Mouse (Mus musculus) intestine, postnatal 0 days (tissue): Measurements from ENCODE around the gene Cdiptos. TPM values are rescaled to one million over a fixed set of nuclear protein-coding genes. Genes with fewer than 3 reads are reported as not detected.

Source experiments
- ATAC-seq: fragments of 200-750 bp; cut with Nextera tagmentation; 2 replicates; pipeline ENCODE4 v1.8.0; 2017; ENCODE audit warnings: mild to moderate bottlenecking, moderate TSS enrichment, moderate library complexity
- H3K27ac ChIP-seq: fragments of 300-500 bp; sonication (generic); 2 replicates; pipeline ENCODE4 v1.5.1; 2014; ENCODE audit warnings: mild to moderate bottlenecking, low read depth, low read length, moderate library complexity
- H3K27me3 ChIP-seq: fragments of 300-500 bp; sonication (generic); replicated peaks from 2 replicates; pipeline ENCODE4 v1.6.1; 2014; ENCODE audit warnings: low read length, mixed read lengths; ENCODE audit not compliant: control insufficient read depth, insufficient read depth
- H3K36me3 ChIP-seq: fragments of 300-500 bp; sonication (generic); 2 replicates; pipeline ENCODE4 v1.6.1; 2014; ENCODE audit warnings: mild to moderate bottlenecking, moderate library complexity; ENCODE audit not compliant: control insufficient read depth, insufficient read depth
- H3K4me1 ChIP-seq: fragments of 300-500 bp; sonication (generic); replicated peaks from 2 replicates; pipeline ENCODE4 v1.6.1; 2014; ENCODE audit warnings: antibody characterized with exemption, low read length, mixed read lengths; ENCODE audit not compliant: control insufficient read depth, insufficient read depth
- H3K4me2 ChIP-seq: fragments of 300-500 bp; sonication (generic); replicated peaks from 2 replicates; pipeline ENCODE4 v1.6.1; 2014; ENCODE audit warnings: low read depth, mild to moderate bottlenecking, moderate library complexity
- H3K4me3 ChIP-seq: fragments of 300-500 bp; sonication (generic); 2 replicates; pipeline ENCODE4 v1.5.1; 2014; ENCODE audit warnings: low read depth, low read length
- H3K9ac ChIP-seq: fragments of 300-500 bp; sonication (generic); 2 replicates; pipeline ENCODE4 v1.6.1; 2014; ENCODE audit warnings: mild to moderate bottlenecking, low read depth, low read length
- H3K9me3 ChIP-seq: fragments of 300-500 bp; sonication (generic); 2 replicates; pipeline ENCODE4 v1.6.1; 2016; ENCODE audit warnings: mixed run types; ENCODE audit not compliant: control insufficient read depth
- CTCF ChIP-seq: sonication (generic); IDR thresholded peaks from 2 replicates; pipeline ENCODE4 v1.5.1; 2016; ENCODE audit warnings: low read depth, mild to moderate bottlenecking, control low read depth, antibody characterized with exemption, moderate library complexity
- WGBS: fragments of 180-500 bp; shearing (Covaris S2); extraction: QIAGEN DNeasy Blood & Tissue Kit; methylation state at CpG from one replicate; pipeline ENCODE4 v1.1.7; 2014; 5-methylcytosine and 5-hydroxymethylcytosine counted together
- polyA plus RNA-seq: library from polyadenylated mRNA; unstranded; fragments of >200 nt; fragmentation: Nextera tagmentation; extraction: Ambion mirVana; gene quantifications from 2 replicates; pipeline ENCODE4 v1.2.1, GENCODE M21; 2015

Cdiptos gene
- polyA plus RNA-seq, 1 experiment from 2014 or later = 3.2 TPM

DNA sequence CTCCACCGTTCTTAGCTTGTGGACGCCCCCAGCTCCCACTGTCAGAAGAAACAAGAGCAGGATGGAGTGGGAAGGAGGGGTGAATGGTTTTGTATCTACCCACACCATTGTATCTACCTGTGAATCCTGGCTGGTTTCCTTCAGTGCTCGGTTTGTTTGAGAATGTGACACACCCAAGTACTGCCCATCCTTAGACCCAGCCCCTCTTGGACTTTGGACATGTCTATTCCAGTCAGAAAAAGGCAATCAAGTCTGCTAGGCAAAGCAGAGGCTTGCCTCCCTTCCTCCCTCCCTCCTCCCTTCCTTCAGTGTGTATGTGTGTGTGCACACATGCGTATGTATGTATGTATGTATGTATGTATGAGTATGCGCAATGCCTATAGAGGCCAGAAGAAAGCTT is 27.7 kb upstream of the Cdiptos start:
- Histone ChIP-seq H3K27ac (no peak overlapping the region; the same call in 1 of the 2 replicates), H3K4me1 (peaks cover 6% of the 10 kb centered on the region; the same call in 1 of the 2 replicates), H3K9ac (no peak overlapping the region), H3K27me3 (no peaks in the 10 kb centered on the region), H3K9me3 (no peaks in the 10 kb centered on the region), H3K4me3 (no peak overlapping the region), H3K4me2 (peak overlapping the region; percentile 47), H3K36me3 (peaks cover 26% of the 10 kb centered on the region)
- WGBS = 55% methylated on average over 5 of the region's 5 CpGs
- ATAC-seq = peak; percentile 74
- no peak for TF ChIP-seq CTCF

DNA sequence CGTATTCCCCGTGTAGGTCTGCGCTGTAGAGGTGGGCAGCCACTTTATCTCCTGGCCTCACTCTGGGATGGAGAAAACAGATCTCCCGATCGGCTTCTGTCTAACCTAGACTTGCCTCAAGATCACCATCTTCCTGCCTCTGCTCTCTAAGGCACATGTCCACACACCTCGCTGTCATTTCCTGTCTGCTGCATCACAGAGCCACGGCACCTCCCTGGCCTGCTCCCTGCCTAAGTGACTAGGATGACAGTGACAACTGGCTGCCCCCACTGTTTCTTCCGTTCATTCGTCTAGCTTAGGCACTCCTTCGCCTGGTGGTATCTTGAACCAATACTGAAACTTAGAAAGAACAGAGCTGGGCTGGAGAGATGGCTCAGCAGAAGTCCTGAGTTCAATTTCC is 23.7 kb upstream of the Cdiptos start:
- no peak overlapping the region for H3K4me2 ChIP-seq
- H3K9me3 ChIP-seq = no peaks in the 10 kb centered on the region
- WGBS = 75% methylated on average over 10 of the region's 10 CpGs
- no peak overlapping the region for H3K27ac ChIP-seq
- no peak overlapping the region for H3K9ac ChIP-seq
- no peaks in the 10 kb centered on the region; the same call in 1 of the 2 replicates for H3K4me1 ChIP-seq
- no peak for ATAC-seq
- H3K4me3 ChIP-seq = no peak overlapping the region
- H3K27me3 ChIP-seq = no peaks in the 10 kb centered on the region
- no peak for TF ChIP-seq CTCF
- H3K36me3 ChIP-seq = peaks cover 55% of the 10 kb centered on the region

DNA sequence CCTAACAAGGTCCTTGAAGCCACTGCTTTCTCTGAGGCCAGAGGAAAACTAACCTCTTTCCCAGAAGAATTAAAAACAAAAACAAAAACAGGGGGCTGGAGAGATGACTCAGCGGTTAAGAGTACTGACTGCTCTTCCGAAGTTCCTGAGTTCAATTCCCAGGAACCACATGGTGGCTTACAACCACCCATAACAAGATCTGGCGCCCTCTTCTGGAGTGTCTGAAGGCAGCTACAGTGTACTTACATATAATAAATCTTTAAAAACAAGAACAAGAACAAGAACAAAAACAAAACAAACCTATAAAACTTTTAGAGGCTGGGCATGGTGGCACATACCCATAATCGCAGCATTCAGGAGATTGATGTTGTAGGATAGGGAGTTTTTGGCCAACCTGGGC is 20.6 kb upstream of the Cdiptos start:
- no peak overlapping the region for H3K4me3 ChIP-seq
- H3K27ac ChIP-seq = no peak overlapping the region
- no peaks in the 10 kb centered on the region for H3K27me3 ChIP-seq
- no peak overlapping the region for H3K4me2 ChIP-seq
- 82% methylated on average over 4 of the region's 4 CpGs for WGBS
- peak; percentile 52 for TF ChIP-seq CTCF
- no peaks in the 10 kb centered on the region for H3K4me1 ChIP-seq
- H3K36me3 ChIP-seq = peaks cover 69% of the 10 kb centered on the region
- H3K9ac ChIP-seq = no peak overlapping the region
- no peaks in the 10 kb centered on the region for H3K9me3 ChIP-seq
- no peak for ATAC-seq

DNA sequence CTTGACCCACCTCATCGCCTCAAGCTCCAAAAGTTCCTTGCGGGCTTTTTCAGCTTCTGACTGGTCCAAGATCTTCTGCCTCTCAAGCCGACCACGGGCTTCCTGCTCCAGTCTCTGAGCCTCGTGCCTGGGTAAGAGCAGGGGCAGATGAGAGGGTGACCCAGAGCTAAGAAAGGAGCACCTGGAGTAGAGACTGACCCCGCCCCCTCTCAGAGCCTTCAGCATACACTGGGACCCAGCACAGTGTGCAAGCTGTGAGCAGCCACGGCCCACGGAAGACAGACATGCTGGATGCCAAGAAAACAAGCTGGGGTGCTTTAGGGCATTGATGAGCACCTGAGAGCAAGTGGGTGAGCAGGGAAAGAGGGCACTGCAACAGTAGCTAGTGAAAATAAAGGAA is 12.9 kb upstream of the Cdiptos start:
- ATAC-seq = no peak
- WGBS = 69% methylated on average over 8 of the region's 8 CpGs

DNA sequence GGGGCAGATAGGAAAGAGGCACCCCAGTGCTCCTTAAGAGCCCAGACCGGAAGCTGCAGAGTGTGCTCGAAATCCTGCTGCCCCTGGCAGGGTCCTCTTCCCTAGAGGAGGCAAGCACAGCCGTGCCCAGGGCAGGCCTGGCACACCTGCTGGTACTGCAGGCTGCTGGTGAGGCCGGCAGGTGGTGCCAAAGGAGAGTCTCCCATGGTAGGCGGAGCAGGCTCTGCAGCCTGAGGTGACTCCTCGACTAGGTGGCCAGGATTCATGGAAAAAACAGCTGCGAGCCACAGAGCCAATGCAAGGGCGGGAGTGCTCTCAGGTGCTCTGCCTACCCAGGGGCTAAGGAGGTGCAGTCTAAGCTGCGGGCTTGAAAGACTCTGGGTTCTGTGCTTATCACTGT is 10.4 kb upstream of the Cdiptos start:
- peak; percentile 75 for ATAC-seq
- Histone ChIP-seq H3K36me3 (peaks cover 30% of the 10 kb centered on the region), H3K4me2 (no peak overlapping the region), H3K27me3 (no peaks in the 10 kb centered on the region), H3K4me1 (no peaks in the 10 kb centered on the region; the same call in 1 of the 2 replicates), H3K4me3 (no peak overlapping the region), H3K9me3 (no peaks in the 10 kb centered on the region), H3K27ac (no peak overlapping the region), H3K9ac (no peak overlapping the region)
- 35% methylated on average over 9 of the region's 9 CpGs for WGBS
- TF ChIP-seq CTCF = peak; percentile 85

More for the DNA sequence above, 12.9 kb upstream of the Cdiptos start:
- H3K9ac ChIP-seq = no peak overlapping the region
- TF ChIP-seq CTCF = no peak
- H3K4me3 ChIP-seq = no peak overlapping the region
- H3K27me3 ChIP-seq = no peaks in the 10 kb centered on the region
- H3K4me2 ChIP-seq = no peak overlapping the region
- no peaks in the 10 kb centered on the region for H3K9me3 ChIP-seq
- H3K27ac ChIP-seq = no peak overlapping the region
- H3K4me1 ChIP-seq = no peaks in the 10 kb centered on the region
- peaks cover 47% of the 10 kb centered on the region for H3K36me3 ChIP-seq

DNA sequence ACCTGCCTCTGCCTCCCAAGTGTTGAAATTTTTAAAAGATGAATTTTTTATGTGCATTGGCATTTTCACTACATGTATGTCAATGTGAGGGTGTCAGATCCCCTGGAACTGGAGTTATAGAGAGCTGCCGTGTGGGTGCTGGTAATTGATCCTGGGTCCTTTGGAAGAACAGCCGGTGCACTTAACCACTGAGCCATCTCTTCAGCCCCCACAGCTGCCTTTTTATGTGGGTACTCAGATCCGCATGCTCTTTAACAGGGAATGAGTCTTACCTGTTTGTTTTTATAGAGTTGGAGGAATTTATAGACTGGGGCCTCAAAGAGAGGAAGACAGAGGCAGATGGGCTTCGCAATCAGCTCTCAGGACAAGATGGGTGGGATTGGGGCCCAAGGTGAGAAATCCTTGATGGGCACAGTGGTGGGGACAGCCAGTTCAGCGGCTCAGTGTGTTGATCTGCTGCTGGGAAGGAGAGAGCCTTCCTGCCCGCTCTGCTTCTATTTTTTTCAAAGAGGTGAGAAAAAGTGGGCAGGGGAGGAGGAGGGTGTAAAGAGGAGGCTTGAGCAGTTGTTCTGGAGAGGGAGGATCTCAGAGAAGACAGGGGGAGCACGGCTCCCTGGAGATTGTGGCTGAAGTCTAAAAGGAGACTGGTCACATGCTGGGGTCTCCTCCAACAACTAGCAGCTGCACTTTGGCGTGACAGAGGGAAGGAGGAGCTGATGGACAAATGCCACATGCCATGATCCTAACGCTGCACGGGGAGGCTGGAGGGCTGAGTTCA is 9.0 kb upstream of the Cdiptos start:
- H3K27me3 ChIP-seq = no peaks in the 10 kb centered on the region
- no peak overlapping the region for H3K4me2 ChIP-seq
- no peak overlapping the region for H3K27ac ChIP-seq
- H3K9ac ChIP-seq = no peak overlapping the region
- 52% methylated on average over 10 of the region's 10 CpGs for WGBS
- H3K4me3 ChIP-seq = no peak overlapping the region
- ATAC-seq = no peak
- no peak for TF ChIP-seq CTCF
- no peaks in the 10 kb centered on the region for H3K9me3 ChIP-seq
- H3K36me3 ChIP-seq = peaks cover 33% of the 10 kb centered on the region
- H3K4me1 ChIP-seq = no peaks in the 10 kb centered on the region; the same call in 1 of the 2 replicates
